Mouse (Mus musculus): ENCODE results near the gene Cldnd2.

DNA sequence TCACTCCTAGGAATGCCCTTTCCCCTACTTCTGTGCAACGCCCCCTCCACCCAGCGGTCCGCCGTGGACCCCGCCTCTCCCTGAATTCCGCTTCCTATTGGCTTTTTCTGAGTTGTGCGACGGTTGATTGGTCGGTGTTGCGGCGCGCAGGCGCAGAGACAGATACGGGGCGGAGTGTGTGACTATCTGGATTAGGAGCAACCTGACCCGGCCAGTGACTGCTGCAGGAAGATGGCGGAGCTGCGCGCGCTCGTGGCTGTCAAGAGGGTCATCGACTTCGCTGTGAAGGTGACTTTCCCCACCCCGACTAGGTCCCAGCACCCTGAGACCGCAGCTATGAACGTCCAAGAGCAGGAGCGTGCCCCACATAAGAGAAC is 3.3 kb downstream of the Cldnd2 start, which contains the start of the genes Etfb and Gm45233:
- peak; percentile 10; the same call in 1 of the 2 replicates for TF ChIP-seq CTCF (IDR thresholded peaks at IDR 0.05)
- no peak; the same call in 1 of the 2 replicates for TF ChIP-seq EP300 (IDR thresholded peaks at IDR 0.05)
